Mouse (Mus musculus): ENCODE data around the gene Pla2g1b.

- TF ChIP-seq CTCF (IDR thresholded peaks at IDR 0.05; ENCODE audit: low read depth, low read length) (no peak), POLR2A (IDR thresholded peaks at IDR 0.05; ENCODE audit: extremely low read depth, insufficient read depth, low read length) (no peak)
These were observed 50.8 kb downstream of the Pla2g1b start for GRCm38 (mm10) chr5:115516908-115517307.

Data from liver, adult 2 months (tissue).